Mouse (Mus musculus) heart, adult 2 months (tissue): ENCODE measurements around the gene Ssh2.

Experiments used
- CTCF ChIP-seq: fragments of 200-600 bp; IDR thresholded peaks from 2 replicates; pipeline ENCODE4 v1.8.1; 2022; ENCODE audit warnings: antibody characterized with exemption, mild to moderate bottlenecking, moderate library complexity
- EP300 ChIP-seq: fragments of 200-500 bp; IDR thresholded peaks from 2 replicates; pipeline ENCODE4 v1.6.1; 2011; ENCODE audit warnings: low read depth, low read length, control low read depth; ENCODE audit not compliant: insufficient read depth
- POLR2A ChIP-seq: fragments of 200-500 bp; IDR thresholded peaks from 2 replicates; pipeline ENCODE4 v1.6.1; 2011; ENCODE audit warnings: mild to moderate bottlenecking, low read depth, low read length, control low read depth; ENCODE audit not compliant: insufficient read depth

DNA sequence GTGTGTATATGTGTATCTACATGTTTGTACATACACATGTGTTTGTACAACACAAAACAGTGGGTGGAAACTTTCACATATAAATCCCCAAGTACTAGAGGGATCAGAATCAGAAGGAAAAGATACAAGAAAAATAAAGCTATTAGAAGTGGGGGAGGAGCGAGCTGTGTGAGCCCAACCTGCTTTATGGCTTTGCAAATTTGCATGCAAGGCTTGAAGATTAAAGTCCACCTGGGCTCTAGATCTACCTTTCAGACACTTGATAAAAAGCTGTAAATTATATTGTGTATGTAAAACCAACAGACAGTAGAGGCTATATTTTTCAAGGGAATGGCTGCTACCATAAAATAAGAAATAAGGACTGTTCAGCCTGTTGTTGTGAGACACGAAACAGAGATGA is 34.0 kb upstream of the Ssh2 start:
- TF ChIP-seq CTCF, result no peak
- TF ChIP-seq EP300, result no peak
- no peak for TF ChIP-seq POLR2A
